Mouse (Mus musculus) adrenal gland, postnatal 25 days (tissue): ENCODE results near the gene Gm20911. TPM values are rescaled to one million over a fixed set of nuclear protein-coding genes. Genes with fewer than 3 reads are reported as not detected.
"Not testable (repeated sequence)": the region's sequence is repeated elsewhere in the genome, so short reads cannot be mapped to it uniquely, and the experiment has no call there.

Experiments used
- DNase-seq: peaks from one replicate; pipeline ENCODE4 v3.0.0; 2021; ENCODE audit warnings: mixed read lengths
- long read RNA-seq: library from polyadenylated mRNA; stranded (forward); transcript quantifications from one replicate; pipeline ENCODE4 v2.0.0, GENCODE M21; 2021
- total RNA-seq: library from RNA; stranded (reverse); gene quantifications from 2 replicates; pipeline ENCODE4 v1.2.3, GENCODE M21; 2021

The Gm20911 gene
- total RNA-seq, result not detected in 2 replicates
- long read RNA-seq, result 0 reads

DNA sequence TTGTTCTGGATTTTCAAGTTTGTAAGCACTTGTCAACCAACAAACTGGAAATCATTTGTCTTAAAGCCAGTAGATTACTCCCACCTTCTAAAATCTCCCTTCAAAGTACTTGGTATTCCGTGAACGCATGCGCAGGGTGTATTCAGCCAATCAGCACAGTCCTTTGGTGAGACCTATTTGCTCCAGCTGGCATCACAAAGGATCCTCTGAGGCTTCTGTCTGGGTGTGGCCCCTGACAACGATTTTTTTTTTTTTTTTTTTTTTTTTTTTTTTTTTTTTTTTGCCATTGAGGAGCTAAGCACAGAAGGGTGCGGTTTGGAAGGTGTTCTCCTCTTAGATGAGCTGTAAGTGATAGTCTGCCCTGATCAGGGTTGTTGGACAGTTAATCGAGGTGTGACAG lies at the start of gene Gm20911:
Gm20911 (plus strand) TSS at position 301 of the 400 bp plus-strand sequence.
- not testable (repeated sequence) for DNase-seq
